Mouse (Mus musculus) mouse trophoblast stem cell (cell line): ENCODE data around the gene Fam83b.

ENCODE experiments used
- in situ Hi-C, 2 experiments: fragments of 300-500 bp; cut with MseI, MboI; formaldehyde crosslinking; loops; 2 replicates in 1 of 2; 3 replicates in 1 of 2; pipeline ENCODE4 v1.15.1; 2025

Fam83b gene

DNA sequence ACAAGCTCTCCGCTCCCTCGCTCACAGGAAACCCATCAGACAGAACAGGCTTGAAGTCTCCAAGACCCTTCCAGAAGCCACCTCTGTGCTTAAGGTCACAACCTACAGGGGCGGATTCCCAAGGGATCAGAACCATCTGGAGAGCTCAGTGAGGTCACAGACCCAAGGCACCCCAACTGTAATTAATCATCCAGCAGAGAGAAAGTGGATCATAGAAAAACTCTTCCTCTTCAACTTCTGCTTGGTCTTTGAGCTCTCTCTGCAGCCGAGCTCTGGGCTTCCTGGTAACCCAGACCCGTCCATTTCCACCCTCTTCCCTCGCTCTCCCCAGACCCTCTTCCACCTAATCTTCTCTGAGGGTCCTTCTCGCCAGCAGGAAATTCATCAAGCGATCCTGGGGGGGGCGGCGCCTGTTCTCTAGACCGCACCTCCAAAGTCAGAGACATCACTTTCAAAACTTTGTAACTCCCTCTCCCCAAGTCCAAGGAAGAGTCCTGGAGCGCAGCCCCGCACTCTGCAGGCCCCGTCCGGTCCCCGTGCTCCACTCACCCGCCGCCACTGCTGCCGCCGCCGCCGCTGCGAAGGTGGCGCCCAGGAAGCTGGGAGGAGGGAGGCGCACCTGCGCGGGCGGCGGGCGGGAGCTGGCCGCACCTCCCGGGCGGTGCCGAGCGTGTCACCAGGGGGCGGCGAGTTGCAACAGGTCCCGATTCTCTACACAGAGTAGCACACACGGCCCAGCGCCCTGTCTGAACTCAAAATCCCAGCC lies at the start of gene Fam83b:
TSS of gene Fam83b (minus strand) at position 602 of the 766 bp plus-strand sequence.
- in situ Hi-C loops: no loop called here

DNA sequence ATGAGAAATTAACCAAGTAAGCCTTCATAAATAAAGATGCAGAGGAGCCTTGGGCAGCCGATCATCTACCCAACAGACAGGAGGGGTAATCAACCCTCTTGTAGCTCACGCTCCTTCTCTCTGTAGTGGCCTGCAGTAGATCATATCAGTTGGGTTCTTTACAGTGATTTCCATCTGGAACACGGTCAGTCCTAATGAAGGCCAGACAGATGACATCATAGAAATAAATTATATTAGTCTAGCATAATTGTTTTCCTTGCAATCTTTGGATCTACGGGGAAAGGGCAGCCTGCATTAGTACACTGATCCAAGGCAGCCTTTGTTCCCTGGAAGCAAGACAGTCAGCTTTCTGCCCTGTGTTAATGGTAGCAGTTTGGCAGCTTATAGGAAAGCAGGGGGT lies 47.2 kb upstream of the Fam83b start:
- in situ Hi-C loops: no loop called here

DNA sequence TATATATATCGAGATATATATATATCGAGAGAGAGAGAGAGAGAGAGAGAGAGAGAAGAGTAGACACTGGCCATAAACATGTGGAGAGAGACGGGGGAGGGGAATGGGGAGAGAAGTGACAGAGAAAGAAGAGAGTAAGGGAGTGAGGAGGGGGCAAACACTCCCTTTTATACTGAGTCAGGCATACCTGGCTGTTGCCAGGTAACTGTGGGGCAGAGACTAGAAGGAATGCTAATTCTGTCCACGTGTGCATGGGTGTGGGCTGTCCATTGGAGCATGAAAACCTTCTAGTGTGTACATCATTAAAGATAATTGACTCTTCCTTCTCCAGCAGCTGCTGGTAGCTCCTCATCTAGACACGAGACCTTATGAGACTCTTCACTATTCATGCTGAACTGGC lies 36.8 kb upstream of the Fam83b start:
- in situ Hi-C loops: no loop called here

DNA sequence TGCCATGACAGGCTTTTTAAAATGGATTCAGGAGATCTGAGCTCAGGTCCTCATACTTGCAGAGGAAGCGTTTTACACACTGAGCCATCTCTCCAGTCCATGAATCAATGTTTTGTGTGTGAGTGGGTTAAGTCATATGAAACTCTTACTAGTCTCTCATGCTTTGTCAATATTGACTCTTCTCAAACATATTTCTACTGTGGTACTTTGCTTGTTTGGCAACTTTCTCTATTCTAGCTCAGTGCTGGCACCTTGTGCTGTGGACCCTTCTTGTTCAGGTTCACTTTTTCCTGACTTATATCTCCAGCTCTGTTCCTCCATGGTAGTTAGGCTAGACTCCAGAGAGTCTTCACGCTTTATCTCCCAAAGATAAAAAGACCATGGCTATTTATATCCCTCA lies 36.0 kb upstream of the Fam83b start:
- in situ Hi-C loops: no loop called here

DNA sequence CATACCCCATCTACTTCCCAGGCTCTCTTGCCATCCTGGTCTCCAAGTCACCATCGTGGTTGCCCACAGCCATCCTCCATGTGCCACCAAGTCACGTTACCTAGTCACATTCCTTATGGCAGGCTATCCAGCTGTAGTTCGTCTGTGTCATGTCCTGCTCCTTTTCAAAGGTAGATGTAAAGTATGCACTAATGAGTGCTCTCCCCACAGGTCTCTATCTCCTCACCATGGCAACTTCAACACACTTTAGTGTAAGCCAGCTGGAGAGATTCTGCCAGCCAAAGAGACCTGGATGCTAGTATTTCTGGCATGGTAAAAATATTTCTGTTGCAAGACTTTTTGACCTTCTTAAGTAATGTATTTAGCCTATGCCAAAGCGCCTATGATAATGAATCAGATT lies 30.5 kb upstream of the Fam83b start:
- in situ Hi-C loops: no loop called here

DNA sequence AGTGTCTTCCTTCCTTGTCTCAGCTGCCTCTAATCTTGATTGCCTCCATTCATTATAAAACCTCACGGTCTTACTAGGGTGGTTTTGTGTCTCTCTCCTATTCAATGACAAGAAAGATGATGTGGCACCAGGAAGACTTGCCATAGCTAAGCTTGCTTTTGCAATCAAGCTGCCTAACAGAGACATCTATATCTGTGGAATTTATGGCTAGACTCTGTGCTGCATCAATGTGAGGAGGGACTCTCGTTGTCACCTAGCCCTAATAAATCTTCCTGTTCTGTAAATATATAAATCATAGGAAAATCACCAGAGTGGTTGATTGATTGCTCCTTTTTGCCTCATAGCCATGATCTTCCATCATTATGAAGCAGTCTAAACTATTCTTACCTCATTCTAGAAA lies 26.9 kb upstream of the Fam83b start:
- in situ Hi-C loops: no loop called here

DNA sequence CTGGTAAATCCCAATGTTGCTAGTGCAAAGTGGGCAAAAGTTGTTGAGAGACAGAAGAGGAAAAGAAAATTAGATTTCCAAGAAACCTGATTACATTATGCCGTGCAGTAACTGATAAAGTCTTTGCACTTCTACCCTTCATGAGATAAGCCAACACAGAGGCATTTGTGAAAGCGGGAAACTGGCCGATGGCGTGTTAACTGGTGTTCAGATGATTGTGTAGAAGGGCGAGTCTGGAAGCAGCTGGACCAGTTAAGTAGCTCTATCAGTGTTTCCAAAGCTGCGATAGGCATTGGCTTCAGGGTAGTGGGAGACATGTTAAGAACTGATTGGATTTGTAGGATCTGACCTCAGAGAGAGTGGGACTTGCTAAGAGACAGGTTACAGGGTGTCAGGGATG lies 17.0 kb upstream of the Fam83b start:
- in situ Hi-C loops: no loop called here

DNA sequence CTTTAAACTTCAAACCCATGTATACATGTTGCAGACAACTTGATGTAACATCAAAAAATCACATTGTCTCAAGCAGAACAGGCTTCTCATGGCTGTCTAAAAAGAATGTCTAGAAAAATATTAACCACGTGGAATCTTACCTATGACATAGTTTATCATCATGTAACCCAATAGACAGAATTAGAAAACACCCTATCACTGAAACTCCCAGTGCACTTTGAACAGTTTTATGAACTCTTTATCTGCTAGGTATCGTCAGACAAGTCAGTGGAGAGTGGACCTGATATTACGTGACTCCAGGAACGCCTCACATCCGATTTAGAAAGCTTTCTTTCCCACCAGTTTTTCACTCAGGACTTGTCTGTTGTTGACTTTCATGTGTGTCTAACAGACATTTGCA lies 15.1 kb upstream of the Fam83b start:
- in situ Hi-C loops: no loop called here

DNA sequence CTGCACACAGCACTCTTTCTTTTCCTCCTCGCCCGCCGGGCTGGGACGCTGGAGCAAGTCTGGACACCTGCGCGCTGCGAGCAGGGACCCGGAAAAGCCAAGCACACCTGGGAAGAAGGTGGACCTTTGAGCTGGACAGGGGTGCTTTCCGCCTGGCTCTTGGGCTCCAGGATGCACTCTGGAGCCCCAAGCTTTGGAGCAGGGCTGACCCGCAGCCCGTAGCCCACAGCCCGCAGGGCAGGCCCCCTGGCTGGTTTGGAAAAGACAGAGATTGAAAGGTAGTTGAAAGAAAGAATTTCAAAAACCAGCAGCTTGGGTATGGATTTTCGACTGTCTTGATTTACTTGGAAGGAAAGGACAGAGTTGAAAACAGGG lies 352 bp upstream of the Fam83b start:
- in situ Hi-C loops: no loop called here

DNA sequence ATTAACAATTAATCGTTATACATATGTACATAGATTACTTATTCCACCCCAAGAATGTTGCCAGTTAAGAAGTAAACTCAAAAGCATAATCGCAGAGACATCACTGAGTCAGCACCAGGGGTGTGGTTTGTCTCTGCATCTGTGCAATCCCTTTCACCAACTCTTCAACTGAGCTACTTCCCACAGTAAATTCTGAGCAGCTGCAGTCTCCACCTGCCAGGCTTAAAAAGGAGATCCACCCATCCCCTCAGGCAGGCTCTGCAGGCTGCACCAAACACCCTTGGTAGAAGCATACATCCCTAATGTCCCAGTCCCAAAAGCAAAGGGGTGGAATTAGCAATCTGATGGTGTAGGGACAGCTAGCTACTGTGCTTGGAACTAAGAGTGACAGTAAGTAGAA lies 1.3 kb downstream of the Fam83b start:
- in situ Hi-C loops: no loop called here

DNA sequence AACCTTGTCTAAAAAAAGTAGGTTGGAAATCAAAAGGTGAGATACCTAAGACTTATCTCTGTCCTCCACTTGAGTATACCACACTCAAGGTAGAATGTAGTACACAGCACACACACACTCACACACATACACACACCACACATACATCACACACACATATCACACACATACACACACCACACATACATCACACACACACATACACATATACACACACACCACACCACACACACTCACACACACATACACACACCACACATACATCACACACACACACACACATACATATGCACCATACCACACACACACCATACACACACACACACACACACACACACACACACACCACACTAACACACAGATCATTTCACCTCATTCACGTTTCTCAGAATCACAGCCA lies 2.8 kb downstream of the Fam83b start:
- in situ Hi-C loops: no loop called here

DNA sequence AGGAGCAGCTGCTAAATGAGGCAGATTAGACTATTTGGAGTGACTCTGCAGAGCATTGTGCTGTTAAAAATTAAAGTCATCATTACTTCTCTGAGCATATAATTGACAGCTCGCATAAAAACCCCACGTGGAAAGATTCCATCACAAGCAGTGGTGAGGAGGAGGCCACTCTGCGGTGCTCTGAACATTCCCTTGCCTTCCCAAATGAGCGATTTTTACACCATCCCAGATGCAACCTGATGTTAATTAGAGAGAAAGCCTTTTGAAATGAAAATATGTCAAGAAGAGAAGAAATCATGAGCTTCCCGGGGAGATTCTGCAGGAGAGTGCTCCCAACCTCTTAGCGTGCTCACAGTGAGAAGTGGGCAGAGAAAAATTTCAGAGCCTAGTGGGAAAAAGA lies 4.1 kb downstream of the Fam83b start:
- in situ Hi-C loops: no loop called here

DNA sequence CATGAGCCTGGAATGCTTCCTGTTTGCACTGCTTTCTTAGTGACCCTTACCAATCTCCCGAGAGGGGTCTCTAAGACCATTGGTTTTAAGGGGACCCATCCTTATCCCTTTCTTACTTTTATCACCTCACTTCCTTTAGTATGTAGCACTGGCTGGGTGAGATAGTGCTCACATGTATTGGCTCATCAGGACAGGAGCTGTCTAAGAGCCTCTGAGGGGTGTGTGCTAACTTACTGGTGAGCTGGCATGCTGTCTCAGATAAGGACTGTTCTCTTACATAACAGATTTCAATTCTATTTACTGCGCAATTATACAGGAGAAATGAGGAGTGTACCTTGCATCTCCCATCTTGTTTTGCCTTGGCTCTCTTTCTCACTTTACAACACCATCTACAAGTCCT lies 7.7 kb downstream of the Fam83b start:
- in situ Hi-C loops: no loop called here

DNA sequence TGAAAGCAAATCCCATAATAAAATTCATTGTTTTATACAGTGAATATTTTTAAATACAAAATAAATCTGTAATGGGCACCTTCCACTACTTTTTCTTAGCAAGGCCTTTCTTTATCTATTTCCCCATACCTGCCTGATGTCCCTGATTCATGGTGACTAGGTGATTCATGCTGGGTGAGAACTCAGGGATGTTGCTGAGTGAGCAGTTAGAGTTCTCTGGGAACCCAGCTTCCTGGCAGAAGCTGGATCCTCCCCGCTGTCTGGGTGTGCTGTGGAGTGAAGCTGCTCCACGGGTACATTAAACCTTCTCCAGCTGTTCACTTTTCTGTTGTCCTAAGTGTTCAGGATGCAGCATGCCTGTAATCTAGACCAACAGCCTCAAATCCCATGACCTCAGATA lies 13.2 kb downstream of the Fam83b start:
- in situ Hi-C loops: no loop called here

DNA sequence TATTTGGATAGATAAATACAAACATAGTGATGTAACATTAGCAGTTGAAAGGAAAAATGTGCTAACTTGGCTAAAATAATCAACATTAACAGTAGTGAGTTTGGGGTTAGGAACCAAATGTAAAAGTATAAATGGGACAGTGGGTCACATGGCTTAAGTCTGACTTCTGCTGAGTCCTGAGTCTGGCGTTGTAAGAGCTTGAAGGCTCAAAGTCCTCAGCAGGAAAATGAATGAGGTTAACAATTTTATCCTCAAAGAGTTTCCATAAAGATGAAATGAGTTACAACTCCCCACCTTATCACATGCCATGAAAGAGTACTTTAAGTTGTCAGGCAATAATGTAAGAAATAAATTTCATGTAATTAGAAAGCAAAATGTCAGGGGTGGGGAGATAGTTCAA lies 13.8 kb downstream of the Fam83b start:
- in situ Hi-C loops: no loop called here

DNA sequence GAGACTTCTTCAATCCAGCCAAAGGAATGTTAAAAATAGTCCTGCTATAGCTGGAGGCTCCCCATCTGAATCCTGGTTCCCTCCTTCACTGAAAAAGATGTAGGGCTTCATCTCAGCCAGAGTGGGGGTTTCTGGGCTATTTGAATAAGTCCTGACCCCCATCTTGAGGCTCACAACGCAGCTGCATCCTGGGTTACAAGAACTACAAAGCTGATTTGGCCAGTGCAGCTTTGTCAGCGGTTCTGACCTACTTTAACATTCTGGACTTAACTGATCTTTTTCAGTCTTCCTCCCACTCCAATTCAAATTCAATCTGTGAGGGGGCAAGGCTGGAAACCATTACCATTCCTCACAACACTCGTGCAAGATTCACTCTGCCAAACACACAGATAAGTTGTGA lies 20.2 kb downstream of the Fam83b start:
- in situ Hi-C loops: no loop called here

DNA sequence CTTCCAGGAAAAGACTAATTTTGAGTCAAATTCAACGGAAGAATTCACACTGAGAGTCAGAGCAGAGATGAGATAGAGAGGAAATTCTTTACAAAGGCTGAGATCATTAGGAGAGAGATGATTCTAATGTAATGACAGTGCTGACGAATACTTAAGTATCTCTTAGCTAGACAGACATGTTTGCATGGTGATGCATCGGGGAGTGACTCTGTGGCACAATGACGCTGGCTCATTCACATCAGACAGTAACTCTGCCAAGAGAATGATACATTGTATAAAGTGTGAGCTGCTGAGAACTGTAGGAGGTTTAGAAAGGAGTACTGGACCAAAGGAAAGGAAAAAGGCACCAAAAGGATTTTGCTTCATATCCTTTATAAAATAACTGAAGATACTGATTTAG lies 26.2 kb downstream of the Fam83b start:
- in situ Hi-C loops: no loop called here

DNA sequence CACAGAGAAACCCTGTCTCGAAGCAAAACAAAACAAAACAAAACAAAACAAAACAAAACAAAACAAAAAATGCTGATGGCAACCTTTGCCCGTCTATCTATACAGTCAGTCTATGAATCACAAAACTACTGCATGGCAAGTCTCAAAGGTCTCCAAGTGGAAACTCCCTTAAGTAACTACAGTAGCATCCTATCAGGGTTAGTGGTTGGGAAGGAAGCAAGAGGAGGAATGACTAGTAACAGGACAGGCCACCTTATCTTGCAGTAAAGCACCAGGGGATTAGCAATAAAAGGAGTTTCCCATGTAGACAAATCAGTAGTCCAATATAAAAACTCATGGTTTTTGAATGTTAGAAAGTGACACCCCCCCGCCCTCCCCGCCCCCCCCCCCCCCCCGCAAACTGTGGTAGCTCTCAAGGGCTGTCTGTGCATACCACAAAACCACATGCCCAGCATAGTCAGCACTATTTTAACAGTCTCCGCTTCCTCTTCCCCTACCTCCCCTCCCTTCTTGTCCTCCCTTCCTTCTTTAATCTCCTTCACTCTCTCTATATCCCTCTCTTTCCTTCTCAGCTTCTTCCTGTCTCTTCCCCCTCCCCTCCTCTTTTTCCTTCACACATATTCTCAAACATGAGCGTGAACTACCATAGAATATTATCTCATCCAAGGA lies 26.8 kb downstream of the Fam83b start:
- in situ Hi-C loops: no loop called here

DNA sequence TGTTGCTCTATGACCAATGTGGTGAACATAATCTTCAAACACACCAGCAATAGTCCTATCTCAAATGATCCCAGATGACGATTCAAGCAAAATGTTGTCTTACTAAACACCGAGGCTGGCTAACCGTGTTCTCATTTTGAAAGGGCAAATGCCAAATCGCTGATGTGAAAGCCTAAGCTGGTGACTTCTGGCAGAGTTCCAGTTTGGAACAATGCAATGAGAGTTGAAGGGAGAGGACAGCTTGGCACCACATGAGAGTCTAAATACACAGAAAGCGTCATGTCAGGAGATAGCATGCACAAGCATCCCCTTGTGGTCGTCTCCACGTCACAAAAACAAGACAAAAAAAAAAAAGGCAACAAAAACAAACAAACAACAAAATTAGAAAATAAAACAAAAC lies 27.6 kb downstream of the Fam83b start:
- in situ Hi-C loops: no loop called here

DNA sequence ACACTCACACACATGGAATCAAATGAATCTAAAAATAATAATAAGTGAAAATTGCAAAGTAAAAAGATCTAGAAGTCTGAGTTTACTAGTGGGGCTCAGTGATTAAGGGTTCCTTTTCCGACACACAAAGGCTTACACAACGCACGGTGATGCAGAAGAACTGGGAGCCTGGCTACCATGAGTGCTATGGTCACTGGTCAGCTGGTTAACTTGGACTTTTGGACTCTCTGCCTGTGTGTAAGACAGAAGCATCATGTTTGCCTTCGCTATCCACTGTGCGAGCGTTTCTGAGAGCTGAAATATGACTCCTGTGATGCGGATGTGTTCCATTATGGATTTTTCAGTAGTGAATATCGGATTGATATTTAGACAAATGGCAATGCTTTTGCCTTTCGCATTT lies 30.9 kb downstream of the Fam83b start:
- in situ Hi-C loops: no loop called here

DNA sequence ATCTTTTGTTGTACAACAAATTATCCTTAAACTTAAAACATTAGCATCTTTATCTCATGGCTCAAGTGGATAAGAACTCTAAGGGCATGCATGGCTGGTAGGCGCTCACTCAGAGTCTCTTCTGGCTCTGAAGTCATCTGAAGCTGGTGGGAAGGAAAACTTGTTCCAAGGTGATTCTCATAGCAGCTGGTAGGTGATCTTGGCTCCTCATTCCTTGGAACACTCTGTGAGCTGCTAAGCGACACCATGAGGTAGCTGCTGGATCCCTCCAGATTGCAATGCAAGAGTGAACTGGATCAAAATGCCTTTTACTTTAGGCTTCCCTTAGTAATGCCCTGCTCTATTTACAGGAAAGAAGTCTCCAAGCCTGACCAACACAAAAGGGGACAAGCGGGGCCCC lies 34.5 kb downstream of the Fam83b start:
- in situ Hi-C loops: no loop called here

DNA sequence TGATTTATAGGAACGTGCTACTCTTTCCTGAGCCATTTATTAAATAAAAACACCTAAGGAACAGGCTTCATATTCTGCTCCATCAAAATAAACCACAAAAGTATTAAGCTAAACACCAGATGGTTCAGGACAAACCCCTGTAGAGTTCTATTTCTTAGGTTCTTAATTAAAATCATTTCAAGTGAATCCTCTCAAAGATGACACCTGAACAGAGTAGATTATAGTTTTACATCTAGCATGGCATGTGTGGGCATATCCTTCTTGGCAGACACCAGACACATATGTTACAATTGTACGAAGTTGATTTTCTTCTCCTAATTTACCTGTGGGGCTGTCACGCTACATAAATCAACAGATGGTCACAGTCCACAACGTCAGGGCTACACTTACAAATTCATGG lies 35.5 kb downstream of the Fam83b start:
- in situ Hi-C loops: no loop called here

DNA sequence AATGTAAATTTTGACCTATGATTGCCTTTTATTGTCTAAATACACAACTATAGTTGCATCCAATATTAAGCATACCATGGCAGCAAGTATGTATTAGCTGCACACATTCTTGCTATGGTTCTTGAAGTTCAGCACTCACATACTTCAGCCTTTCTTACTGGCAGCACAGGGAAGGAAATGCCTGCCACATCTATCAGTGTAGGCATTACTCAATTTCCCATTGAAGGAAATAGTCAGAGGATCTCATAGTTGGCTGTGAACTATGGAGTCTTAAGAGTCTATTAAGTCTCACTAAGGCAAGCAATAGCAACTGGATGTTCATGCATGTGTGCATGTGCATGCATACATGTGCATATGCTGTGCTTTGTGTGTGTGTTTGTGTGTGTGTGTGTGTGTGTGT lies 41.3 kb downstream of the Fam83b start:
- in situ Hi-C loops: no loop called here

DNA sequence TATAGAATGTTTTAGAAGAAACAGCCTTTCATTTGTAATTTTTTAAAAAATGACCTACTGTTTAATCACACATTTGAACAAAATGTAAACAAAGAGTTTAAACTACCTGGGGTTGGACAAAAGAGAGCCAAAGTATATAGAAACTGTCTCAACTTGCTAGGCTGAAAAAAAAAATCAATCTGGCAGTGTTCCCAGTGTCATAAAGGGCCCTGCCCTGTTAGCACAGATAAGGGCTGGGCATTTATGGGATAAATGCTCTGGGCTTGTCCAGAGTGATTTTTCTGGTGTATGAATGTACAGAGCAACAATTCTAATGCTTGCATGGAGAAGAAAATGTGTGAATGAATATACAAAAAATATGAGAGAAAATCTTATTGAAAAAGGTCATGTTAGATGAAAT lies 43.8 kb downstream of the Fam83b start:
- in situ Hi-C loops: no loop called here
